ENCODE assay signal across 11 mouse cellular contexts in genomic region chr13:48974699-48975098, GRCm38 (mm10).
"Had no signal": no experiment of that assay in that cellular context is flagged by ENCODE, and none has a peak within 500 bp of the region (broad histone marks: within the 10 kb centered on the region; RNA-seq: fewer than 3 reads in every experiment).

No protein-coding gene starts in this region.

- DNase-seq: kidney, postnatal 14 days; spleen, adult 18-20 months; thymus, adult 18-20 months; thymus, postnatal 14 days had no signal

- H3K27me3 ChIP-seq: kidney, embryonic 15.5 days; limb, embryonic 15.5 days; liver, embryonic 12.5 days; lung, embryonic 15.5 days; midbrain, embryonic 13.5 days; neural tube, embryonic 12.5 days had no signal

- H3K9me3 ChIP-seq: kidney, embryonic 15.5 days; limb, embryonic 15.5 days; liver, embryonic 12.5 days; lung, embryonic 15.5 days; midbrain, embryonic 13.5 days; neural tube, embryonic 12.5 days had no signal

- H3K36me3 ChIP-seq: lung, embryonic 15.5 days; midbrain, embryonic 13.5 days had no signal

- H3K27ac ChIP-seq: kidney, embryonic 15.5 days; left cerebral cortex, adult 2 months; limb, embryonic 15.5 days; liver, embryonic 12.5 days; lung, embryonic 15.5 days; midbrain, embryonic 13.5 days; neural tube, embryonic 12.5 days had no signal

- H3K4me3 ChIP-seq: kidney, embryonic 15.5 days; left cerebral cortex, adult 2 months; limb, embryonic 15.5 days; liver, embryonic 12.5 days; lung, embryonic 15.5 days; midbrain, embryonic 13.5 days; neural tube, embryonic 12.5 days had no signal

- H3K4me2 ChIP-seq: kidney, embryonic 15.5 days; limb, embryonic 15.5 days; liver, embryonic 12.5 days; lung, embryonic 15.5 days; midbrain, embryonic 13.5 days; neural tube, embryonic 12.5 days had no signal

- H3K9ac ChIP-seq: kidney, embryonic 15.5 days; limb, embryonic 15.5 days; liver, embryonic 12.5 days; lung, embryonic 15.5 days; midbrain, embryonic 13.5 days; neural tube, embryonic 12.5 days had no signal
